Mouse (Mus musculus): ENCODE results near the gene Tmem203.

DNA sequence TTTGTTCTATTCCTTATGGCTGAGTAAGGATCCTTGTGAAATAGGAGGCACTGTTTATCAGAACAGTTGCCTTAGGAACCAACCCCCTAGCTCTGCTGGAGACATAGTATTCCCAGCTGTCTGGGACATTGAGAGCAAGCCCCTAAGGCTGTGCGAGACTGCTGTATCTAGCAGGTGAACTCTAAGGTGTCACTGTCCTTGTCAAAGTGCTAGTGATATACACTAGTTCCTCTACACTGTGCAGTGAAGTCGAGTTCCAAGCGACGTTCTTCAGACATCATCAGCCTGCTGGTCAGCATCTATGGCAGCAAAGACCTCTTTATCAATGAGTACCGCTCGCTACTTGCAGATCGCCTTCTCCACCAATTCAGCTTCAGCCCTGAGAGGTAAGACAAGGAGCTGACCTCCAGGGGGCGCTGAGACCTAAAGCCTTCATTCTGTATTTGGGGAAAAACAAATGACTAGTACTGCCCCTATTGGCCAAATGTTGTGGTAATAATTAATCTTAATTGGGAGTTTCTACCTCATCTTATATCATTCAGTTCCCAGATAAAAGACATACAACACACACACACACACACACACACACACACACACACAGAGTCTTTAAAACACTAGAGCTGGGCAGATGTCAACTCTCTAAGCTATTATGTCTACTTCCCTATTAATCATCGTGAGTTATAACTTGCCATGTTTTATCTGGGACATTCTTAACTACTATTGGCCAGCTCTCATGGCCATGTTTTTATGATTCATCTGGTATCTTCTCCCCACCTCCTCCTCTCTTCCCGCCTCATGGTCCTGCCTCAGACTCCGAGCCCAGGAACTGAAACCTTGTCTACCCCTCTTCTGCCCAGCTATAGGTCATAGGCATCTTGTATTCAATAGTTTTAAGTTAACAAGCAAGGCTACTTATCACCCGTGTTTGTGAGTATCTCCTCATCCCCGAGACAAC, 24.0 kb downstream of the Tmem203 start:
- TF ChIP-seq CTCF (conservative IDR thresholded peaks at IDR 0.05; ENCODE audit: insufficient read depth, insufficient read length, low read depth, low read length) (peak; percentile 84), POLR2A (IDR thresholded peaks at IDR 0.05; ENCODE audit: low read depth, low read length) (no peak)

Data from kidney, adult 2 months (tissue).